Mouse (Mus musculus) layer of hippocampus, adult 2 months (tissue): Measurements from ENCODE around the gene Arhgdia. TPM values are rescaled to one million over a fixed set of nuclear protein-coding genes. Genes with fewer than 3 reads are reported as not detected.
A peak's percentile ranks its signal among the peaks of the same experiment; 100 is the strongest.

Experiments
- DNase-seq, 2 experiments: peaks; one replicate each; pipeline ENCODE4 v3.0.0; 2022; ENCODE audit warnings: low spot score in 2 of 2
- H3K27ac ChIP-seq: fragments of 200-600 bp; 2 replicates; pipeline ENCODE4 v1.8.1; 2022
- H3K4me3 ChIP-seq: fragments of 200-600 bp; 2 replicates; pipeline ENCODE4 v1.8.1; 2022; ENCODE audit warnings: mild to moderate bottlenecking
- CTCF ChIP-seq: fragments of 200-600 bp; conservative IDR thresholded peaks from 2 replicates; pipeline ENCODE4 v1.8.1; 2022; ENCODE audit warnings: antibody characterized with exemption, mild to moderate bottlenecking, moderate library complexity
- long read RNA-seq, 2 experiments: library from polyadenylated mRNA; stranded (forward); transcript quantifications; one replicate each; pipeline ENCODE4 v2.0.0; 2021; ENCODE audit warnings: borderline mapping rate in 2 of 2
- total RNA-seq, 2 experiments: library from RNA; stranded (reverse); gene quantifications; 2 replicates each; pipeline ENCODE4 v1.2.3; 2021

Gene Arhgdia
- total RNA-seq = 100 to 1,000 TPM; 270 to 277 TPM
- long read RNA-seq, experiment 1, transcript Arhgdia-202 (6 exons, 1,867 nt) = major isoform, 256 of 309 reads
- long read RNA-seq, experiment 1, transcript Arhgdia-201 (6 exons, 2,150 nt) = minor isoform, 28 of 309 reads
- long read RNA-seq, experiment 1, partial matches to known transcripts = 4 of 309 reads
- long read RNA-seq, experiment 1, other reads (novel, unspliced or antisense) = 21 of 309 reads
- long read RNA-seq, experiment 2, transcript Arhgdia-202 (6 exons, 1,867 nt) = major isoform, 329 of 418 reads
- long read RNA-seq, experiment 2, transcript Arhgdia-201 (6 exons, 2,150 nt) = minor isoform, 43 of 418 reads
- long read RNA-seq, experiment 2, partial matches to known transcripts = 35 of 418 reads
- long read RNA-seq, experiment 2, other reads (novel, unspliced or antisense) = 11 of 418 reads

DNA sequence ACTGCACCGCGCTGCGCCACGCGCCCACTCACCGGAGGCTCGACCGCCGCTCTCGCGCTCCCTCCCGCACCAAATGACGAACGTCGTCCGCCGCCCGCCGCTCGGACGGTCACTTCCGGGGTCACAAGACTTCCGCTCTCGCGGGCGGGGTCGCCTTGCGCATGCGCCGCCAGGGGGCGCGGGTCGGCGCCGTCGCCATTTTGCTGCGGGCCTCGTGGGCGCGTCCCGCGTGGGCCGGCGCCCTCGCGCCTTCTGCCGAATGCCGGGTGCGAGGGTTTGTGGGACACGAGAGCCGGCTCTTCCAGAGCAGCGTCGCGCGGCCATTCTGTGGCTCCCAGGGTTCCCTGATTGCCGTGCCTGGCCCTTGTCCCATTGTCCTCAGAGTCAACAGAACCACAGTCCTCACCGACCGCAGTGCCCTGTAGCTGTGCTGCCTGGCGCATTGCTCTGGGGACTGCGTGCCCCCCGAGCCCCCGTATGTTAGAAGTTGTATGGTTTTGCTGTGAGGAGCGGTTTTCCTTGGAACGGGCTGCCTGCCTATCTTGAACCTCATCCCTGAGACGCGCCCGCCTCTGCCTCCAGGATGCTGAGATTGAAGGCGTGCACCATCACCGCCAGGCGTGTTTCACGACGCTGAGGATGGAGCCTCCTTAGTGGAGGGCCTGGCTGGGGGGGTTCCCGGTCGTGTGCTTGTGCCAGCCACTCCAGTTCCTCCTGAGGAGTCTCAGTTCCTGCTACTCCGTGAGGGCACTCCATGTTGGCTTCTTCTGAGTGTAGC lies at the start of gene Arhgdia:
Gene Arhgdia, minus strand, starts transcription at position 135 of the 778 bp plus-strand sequence.
- Histone ChIP-seq H3K4me3 (peak within 1 kb of the TSS; percentile 76), H3K27ac (peak within 1 kb of the TSS; percentile 97)
- TF ChIP-seq CTCF = peak; percentile 78
- DNase-seq = peak; percentile 87 to 91

DNA sequence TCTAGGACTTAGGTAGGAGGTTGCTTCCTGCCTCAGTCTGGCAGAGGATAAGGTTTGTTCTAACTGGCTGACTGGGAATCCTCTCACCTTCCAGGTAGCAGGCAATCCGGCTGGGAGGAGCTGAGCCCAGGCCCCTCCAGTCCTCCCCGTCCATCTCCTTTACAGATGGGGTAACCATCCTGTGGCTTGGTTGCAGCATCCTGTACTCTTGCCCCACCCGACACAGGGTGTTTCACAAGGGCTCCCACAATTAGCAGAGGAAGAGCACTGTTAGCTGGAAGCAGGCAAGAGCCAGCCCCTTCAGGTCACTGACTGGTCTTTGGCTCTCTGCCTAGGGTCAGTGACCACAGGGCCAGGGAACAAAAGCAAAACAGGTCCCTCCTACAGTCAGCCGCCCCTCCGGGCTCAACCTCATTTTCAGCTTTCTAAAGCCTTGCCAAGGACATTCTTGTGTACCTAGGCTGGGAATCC lies 49.0 kb upstream of the Arhgdia start:
- H3K4me3 ChIP-seq = no peak overlapping the region
- no peak for TF ChIP-seq CTCF
- no peak for DNase-seq
- H3K27ac ChIP-seq = peak overlapping the region; percentile 73

DNA sequence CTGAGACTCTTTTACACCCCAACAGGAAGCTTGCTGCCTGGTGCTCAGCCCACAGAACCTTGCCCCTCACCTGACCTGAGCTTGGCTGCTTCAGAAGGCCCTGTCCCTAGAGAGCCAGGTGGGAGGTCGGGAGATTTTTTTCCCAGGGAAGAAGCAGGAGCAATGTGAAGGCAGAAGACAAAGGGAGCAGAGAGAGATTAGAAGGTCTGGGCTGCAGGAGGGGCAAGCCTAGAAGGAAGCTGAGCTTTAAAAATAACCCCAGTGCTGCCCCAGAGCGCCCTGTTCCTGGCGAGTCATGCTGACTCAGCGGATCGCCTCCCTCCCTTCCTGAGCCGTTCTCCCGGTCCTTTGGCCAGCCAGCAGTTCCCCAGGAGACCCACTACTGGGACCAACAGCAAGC lies 48.5 kb upstream of the Arhgdia start:
- Histone ChIP-seq H3K4me3 (no peak overlapping the region; the same call in 1 of the 2 replicates), H3K27ac (peak overlapping the region; percentile 73)
- no peak for DNase-seq
- TF ChIP-seq CTCF = no peak

DNA sequence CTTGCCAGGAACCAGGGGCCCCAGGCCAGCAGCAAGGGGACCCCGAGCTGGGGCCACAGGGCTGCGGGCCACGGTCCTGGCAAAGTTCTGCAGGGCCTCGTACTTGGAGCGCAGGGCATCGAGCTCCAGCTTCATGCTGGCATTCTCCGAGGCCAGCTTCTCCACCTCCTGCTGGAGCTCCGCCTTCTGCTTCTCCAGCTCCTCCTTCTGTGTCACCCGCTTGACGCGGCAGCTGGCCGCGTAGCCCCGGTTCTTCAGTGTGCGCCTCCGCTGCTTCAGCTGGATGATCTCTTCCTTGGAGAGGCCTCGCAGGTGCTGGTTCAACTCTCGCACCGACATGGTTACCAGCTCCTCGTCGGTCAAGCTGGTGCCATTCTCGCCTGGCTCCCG lies 47.9 kb upstream of the Arhgdia start:
- no peak for DNase-seq
- H3K4me3 ChIP-seq = peak overlapping the region; percentile 19; the same call in 1 of the 2 replicates
- TF ChIP-seq CTCF = no peak
- peak overlapping the region; percentile 73 for H3K27ac ChIP-seq

DNA sequence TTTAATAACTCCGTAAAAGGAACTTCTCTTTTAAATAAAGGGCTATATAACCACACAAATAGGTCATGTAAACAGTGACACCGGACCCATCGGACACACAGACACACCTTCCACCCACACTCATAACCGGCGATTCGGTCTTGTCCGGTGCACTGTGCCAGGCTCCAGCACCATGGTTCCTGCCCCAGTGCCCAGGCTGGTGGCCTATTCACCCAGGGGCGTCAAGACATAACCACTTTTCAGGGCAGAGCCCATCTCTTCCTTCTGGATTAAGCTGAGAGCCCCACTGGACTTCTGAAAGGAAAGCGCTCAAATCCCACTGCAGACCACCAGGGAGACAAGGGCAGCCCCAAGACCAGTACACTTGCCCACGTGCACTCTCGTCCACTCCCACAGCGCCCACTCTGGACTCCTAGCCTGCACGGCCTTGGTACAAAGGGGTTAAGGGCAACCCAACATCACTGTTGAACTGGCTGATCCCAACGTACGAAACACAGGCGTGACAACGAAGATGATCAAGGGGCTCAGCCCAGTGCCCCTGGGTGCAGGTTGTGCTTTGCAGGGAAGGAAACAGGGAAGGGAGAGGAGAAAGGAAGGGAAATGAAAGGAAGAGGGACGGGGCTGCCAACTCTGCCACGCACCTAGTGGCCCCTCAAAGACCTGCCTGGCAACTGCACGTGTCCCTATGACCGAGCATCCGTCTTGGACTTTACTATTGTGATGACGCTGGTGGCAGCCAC lies 47.3 kb upstream of the Arhgdia start:
- no peak for TF ChIP-seq CTCF
- Histone ChIP-seq H3K4me3 (no peak overlapping the region), H3K27ac (no peak overlapping the region)
- no peak for DNase-seq

DNA sequence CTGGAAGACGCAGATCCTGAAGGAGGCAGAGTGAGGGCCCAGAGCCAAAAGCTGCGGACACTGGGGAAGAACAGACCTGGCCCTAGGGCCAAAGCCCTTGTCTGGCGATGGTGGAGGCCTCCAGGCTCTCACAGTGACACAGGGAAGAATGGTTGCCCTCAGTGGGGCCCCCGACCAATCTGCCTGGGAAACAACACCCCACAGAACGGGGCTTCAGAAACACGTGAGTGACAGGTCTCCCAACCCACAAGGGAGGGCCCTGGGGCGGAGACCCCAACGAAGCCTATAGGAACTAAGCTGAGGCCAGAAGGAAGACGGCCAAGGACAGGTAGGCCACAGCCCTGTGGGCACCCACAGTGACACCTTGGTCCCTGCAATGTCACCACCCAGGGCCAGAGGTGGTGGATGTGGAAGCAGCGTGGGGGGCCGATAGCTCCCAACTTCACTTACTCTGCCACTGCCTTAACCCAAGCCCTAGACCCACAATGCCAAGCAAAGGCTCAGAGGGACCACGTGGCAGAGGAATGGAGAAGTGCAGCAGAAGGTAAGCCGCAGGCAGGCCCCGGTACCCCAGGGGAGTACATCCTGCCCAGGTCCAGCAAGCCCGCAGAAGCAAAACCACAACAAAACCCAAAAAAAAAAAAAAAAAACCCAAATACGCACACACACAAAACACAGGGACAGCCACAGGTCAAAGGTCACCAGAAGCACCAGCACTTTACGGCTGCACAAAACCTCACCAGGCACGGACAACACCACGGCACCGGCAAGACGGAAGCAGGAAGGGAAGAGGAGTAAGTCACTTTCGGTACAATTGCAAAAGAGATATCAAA lies 46.3 kb upstream of the Arhgdia start:
- no peak for DNase-seq
- H3K4me3 ChIP-seq = no peak overlapping the region
- no peak overlapping the region for H3K27ac ChIP-seq
- no peak for TF ChIP-seq CTCF

DNA sequence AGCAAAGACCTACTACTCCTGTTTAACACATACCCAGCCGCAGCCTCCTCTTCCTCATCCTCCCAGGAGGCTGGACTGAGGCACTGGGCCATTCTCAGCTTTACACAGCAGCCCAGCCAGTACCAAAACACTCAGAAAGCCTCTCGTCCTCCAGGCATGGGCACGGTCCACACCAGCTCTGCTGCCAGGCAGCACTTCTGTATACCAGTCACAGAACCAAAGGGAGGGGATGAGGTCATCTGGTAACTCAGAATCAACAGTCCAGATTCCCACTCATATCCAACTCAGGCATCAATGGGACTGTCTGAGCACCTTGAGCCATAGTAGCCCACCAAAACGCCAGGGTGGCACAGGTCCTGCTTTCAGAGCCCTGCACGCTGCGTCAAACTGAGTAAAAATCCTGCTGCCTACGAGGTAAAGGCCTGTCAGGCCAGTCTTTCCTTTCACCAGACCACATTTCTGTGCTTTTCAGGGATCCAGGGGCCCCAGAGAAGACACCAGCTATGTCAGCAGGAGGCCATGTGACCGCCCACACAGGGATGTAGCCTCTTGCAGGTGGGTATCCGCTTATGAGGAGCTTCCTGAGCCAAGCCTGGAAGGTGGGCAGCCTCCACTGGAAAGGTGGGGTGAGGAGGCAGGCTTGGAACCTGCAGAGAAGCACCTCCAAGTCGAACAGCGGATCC lies 45.5 kb upstream of the Arhgdia start:
- Histone ChIP-seq H3K4me3 (no peak overlapping the region), H3K27ac (no peak overlapping the region)
- no peak for TF ChIP-seq CTCF
- no peak for DNase-seq

DNA sequence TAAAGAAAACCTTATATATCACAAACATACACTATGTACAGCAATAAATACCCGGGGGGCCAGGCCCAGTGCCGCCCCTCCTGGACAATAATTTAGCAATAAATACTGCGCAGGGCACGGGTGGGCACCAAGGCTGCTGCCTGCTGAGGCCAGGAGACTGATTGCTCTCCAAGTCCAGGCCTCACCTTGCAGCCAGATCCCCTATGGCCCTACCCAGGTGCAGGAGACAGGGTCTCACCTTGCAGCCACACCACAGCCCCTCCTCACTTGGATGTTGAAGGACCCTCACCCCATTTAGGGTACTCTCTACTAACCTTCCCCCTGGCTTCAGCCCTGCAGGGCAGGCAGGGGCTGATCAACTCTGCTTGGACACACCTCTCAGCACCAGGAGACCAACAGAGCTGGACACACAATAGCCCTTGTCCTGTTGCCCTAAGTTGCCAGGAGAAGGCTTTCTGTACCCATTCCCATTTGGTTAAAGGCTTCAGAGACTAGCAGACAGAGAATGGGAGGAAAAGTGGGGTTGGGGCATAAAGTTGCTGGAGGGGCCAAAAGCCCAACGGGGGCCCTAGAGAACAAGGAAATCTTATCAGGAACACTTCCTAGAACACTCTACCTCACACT lies 43.8 kb upstream of the Arhgdia start, which contains the start of gene Sirt7:
Gene Sirt7, minus strand, starts transcription at position 89 of the 624 bp plus-strand sequence.
- no peak for DNase-seq
- peak within 1 kb of the TSS; percentile 86 for H3K27ac ChIP-seq
- TF ChIP-seq CTCF = no peak
- H3K4me3 ChIP-seq = peak within 1 kb of the TSS; percentile 63

DNA sequence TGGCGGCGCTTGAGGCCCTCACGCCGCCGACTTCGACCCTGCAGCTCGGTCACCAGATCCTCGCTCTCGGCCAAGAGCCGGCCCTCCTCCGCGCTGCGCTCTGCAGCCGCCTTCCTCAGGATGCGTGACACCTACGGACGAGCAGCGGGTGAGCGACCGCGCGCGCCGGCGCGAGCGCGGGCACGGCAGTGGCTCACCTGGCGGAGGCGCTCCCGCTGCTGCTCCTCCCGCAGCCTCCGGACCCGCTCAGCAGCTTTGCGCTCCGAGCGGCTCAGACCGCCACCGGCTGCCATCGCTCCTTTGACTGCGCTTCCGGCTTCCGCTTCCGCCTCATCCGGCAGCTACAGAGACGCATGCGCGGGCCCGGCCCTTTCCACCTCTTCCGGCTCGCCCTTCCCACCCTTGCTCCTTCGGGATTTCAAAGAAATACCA lies 43.3 kb upstream of the Arhgdia start:
- DNase-seq = peak; percentile 88
- Histone ChIP-seq H3K4me3 (peak overlapping the region; percentile 63), H3K27ac (peak overlapping the region; percentile 86)
- TF ChIP-seq CTCF = no peak

DNA sequence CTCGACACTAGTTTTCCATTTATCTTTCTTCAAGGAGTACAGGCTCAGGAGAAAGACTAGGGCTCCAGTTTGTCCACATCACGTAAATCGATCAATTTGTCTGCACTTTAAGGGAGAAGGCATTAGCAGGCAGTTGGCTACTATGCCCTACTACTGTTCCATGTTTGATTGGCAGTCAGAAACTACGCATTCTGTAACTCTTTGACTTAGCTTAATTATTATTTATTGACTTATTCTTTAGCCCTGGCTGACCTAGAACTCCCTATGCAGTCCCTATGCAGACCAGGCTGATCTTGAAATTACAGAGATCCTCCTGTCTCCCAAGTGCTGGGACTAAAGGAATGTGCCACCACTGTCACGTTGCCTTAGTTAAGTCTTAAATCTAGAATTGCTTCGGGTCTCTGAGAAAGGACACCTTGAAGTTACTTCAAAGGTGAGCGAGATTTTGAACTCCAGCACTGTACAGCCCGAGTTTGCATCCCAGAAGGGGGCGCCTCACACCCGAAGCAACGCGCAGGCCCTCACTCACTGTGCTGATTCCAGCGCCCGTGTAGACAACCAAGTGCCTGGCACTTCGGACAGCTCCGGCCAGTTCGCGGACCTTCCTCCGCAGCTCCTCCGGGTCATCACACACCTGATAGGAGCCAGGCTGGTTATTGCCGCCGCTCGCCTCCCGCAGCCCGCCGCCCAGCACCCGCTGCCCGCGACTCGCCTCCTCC lies 42.7 kb upstream of the Arhgdia start:
- TF ChIP-seq CTCF = peak; percentile 83
- peak; percentile 52 to 69 for DNase-seq

More for the DNA sequence above, 42.7 kb upstream of the Arhgdia start:
- Histone ChIP-seq H3K4me3 (peak overlapping the region; percentile 63), H3K27ac (peak overlapping the region; percentile 86)
